Comparison of ENCODE assay signal across 23 mouse cellular contexts in genomic region chr5:135109426-135109825, GRCm38 (mm10). TPM values are rescaled to one million over a fixed set of nuclear protein-coding genes. Genes with fewer than 3 reads are reported as not detected.
DNase-seq lines count a peak whose midpoint lies in the region; ATAC-seq and TF ChIP-seq lines count a peak whose summit lies in the region.
"Had no signal": no experiment of that assay in that cellular context is flagged by ENCODE, and none has a peak within 500 bp of the region (broad histone marks: within the 10 kb centered on the region; RNA-seq: fewer than 3 reads in every experiment).

No protein-coding gene starts in this region.

- H3K9me3 ChIP-seq in liver, embryonic 13.5 days (replicated peaks), result no peaks in the 10 kb centered on the region
- no peaks in the 10 kb centered on the region for H3K9me3 ChIP-seq in lung, postnatal 0 days (ENCODE audit: low read length)
- H3K9me3 ChIP-seq: embryonic facial prominence, embryonic 13.5 days; forebrain, embryonic 15.5 days; heart, embryonic 15.5 days had no signal

- no peak overlapping the region for H3K4me3 ChIP-seq in liver, embryonic 13.5 days (replicated peaks)
- H3K4me3 ChIP-seq in brown adipose tissue, adult 24 weeks (ENCODE audit: insufficient read depth, low read depth, low read length), result peak overlapping the region; percentile 53; the same call in 1 of the 2 replicates
- H3K4me3 ChIP-seq in lung, postnatal 0 days (ENCODE audit: low read depth, low read length), result no peak overlapping the region
- H3K4me3 ChIP-seq: embryonic facial prominence, embryonic 13.5 days; forebrain, embryonic 15.5 days; heart, adult 2 months; heart, embryonic 15.5 days had no signal

- 73% methylated on average over 3 of the region's 3 CpGs for WGBS in liver, embryonic 13.5 days (ENCODE audit: insufficient replicate concordance)
- 79% methylated on average over 3 of the region's 3 CpGs for WGBS in lung, postnatal 0 days

- H3K27ac ChIP-seq in liver, embryonic 13.5 days, result no peak overlapping the region
- H3K27ac ChIP-seq in brown adipose tissue, adult 24 weeks (replicated peaks; ENCODE audit: low read depth, low read length), result peak overlapping the region; percentile 94
- H3K27ac ChIP-seq in lung, postnatal 0 days (ENCODE audit: low read length), result no peak overlapping the region
- H3K27ac ChIP-seq: embryonic facial prominence, embryonic 13.5 days; forebrain, embryonic 15.5 days; heart, embryonic 15.5 days had no signal

- H3K9ac ChIP-seq in liver, embryonic 13.5 days, result no peak overlapping the region
- no peak overlapping the region for H3K9ac ChIP-seq in lung, postnatal 0 days (replicated peaks; ENCODE audit: low read depth)
- H3K9ac ChIP-seq: embryonic facial prominence, embryonic 13.5 days; forebrain, embryonic 15.5 days; heart, embryonic 15.5 days; lung, embryonic 14.5 days had no signal

- H3K4me2 ChIP-seq in liver, embryonic 13.5 days, result peak overlapping the region; percentile 45; the same call in 1 of the 2 replicates
- H3K4me2 ChIP-seq in lung, postnatal 0 days (replicated peaks; ENCODE audit: low read depth, low read length), result no peak overlapping the region
- H3K4me2 ChIP-seq: embryonic facial prominence, embryonic 13.5 days; forebrain, embryonic 15.5 days; heart, embryonic 15.5 days; lung, embryonic 14.5 days had no signal

- peaks cover 60% of the 10 kb centered on the region for H3K27me3 ChIP-seq in liver, embryonic 13.5 days
- peaks cover 9% of the 10 kb centered on the region; the same call in 1 of the 2 replicates for H3K27me3 ChIP-seq in lung, postnatal 0 days (replicated peaks; ENCODE audit: insufficient read depth, low read length)

- H3K4me1 ChIP-seq in liver, embryonic 13.5 days (replicated peaks), result peaks cover 16% of the 10 kb centered on the region
- peaks cover 9% of the 10 kb centered on the region for H3K4me1 ChIP-seq in brown adipose tissue, adult 24 weeks (ENCODE audit: control insufficient read depth, insufficient read depth, insufficient read length, low read length)
- 0 out of 2 replicates have a peak, but pooled peaks cover 4% of the 10 kb centered on the region for H3K4me1 ChIP-seq in lung, postnatal 0 days (ENCODE audit: insufficient read depth, low read depth, low read length)

- H3K36me3 ChIP-seq in liver, embryonic 13.5 days, result 0 out of 2 replicates have a peak, but pooled peaks cover 3% of the 10 kb centered on the region
- H3K36me3 ChIP-seq in lung, postnatal 0 days (ENCODE audit: insufficient read depth, low read length), result no peaks in the 10 kb centered on the region
- H3K36me3 ChIP-seq: embryonic facial prominence, embryonic 13.5 days; forebrain, embryonic 15.5 days; heart, embryonic 15.5 days had no signal

- TF ChIP-seq EP300 in lung, postnatal 0 days (IDR thresholded peaks at IDR 0.05), result no peak

- TF ChIP-seq CTCF in lung, postnatal 0 days (IDR thresholded peaks at IDR 0.05), result no peak

- ATAC-seq in liver, embryonic 13.5 days (ENCODE audit: low read depth), result no peak
- no peak for ATAC-seq in lung, postnatal 0 days
- ATAC-seq: forebrain, embryonic 15.5 days; hindbrain, embryonic 16.5 days; intestine, embryonic 16.5 days; midbrain, embryonic 16.5 days had no signal

- intact Hi-C loops in gastrocnemius, postnatal 14 days (cut with DNase I; ENCODE audit: low total_unique reads), result no loop called here

- DNase-seq in gastrocnemius, postnatal 25 days, result peak; percentile 65
- no peak for DNase-seq in gastrocnemius, postnatal 14 days
- no peak for DNase-seq in liver, embryonic 13.5 days
- no peak for DNase-seq in liver
- DNase-seq in kidney, postnatal 25 days, result peak; percentile 22 to 84
- DNase-seq in lung, postnatal 0 days (ENCODE audit: low spot score), result no peak
- no peak for DNase-seq in spleen, postnatal 36 days (ENCODE audit: low spot score in 2 of 2)
- DNase-seq: cerebellum, adult 11 months; cerebellum, postnatal 14 days; heart, postnatal 4 days; lung, embryonic 14.5 days; lung, postnatal 4 days; right cerebral cortex, adult 18-20 months; spleen, adult 18-20 months; thymus, adult 2 months had no signal

RNA-seq across cellular contexts. Expression of gene Mlxipl, which starts 19.7 kb away (rescaled TPM):
- total RNA-seq in gastrocnemius, postnatal 25 days (2021), result 10 to 100 TPM; 72.1 to 80.3 TPM
- 10 to 100 TPM; 37.5 to 40.6 TPM for total RNA-seq in gastrocnemius, postnatal 14 days (2021)
- polyA plus RNA-seq in liver, embryonic 13.5 days (2015; fragmentation: Nextera tagmentation; extraction: Ambion mirVana), result 8.5 and 9.5 TPM in 2 replicates
- 174 and 262 TPM in 2 replicates for polyA plus RNA-seq in brown adipose tissue, adult 24 weeks (2012; ENCODE audit: insufficient read depth, insufficient read length, missing spikeins)
- polyA plus RNA-seq in lung, postnatal 0 days (2015; fragmentation: Nextera tagmentation; extraction: Ambion mirVana), result 0.70 and 0.96 TPM in 2 replicates

RNA-seq across cellular contexts. Expression of gene Vps37d, which starts 31.4 kb away (rescaled TPM):
- total RNA-seq in gastrocnemius, postnatal 25 days (2021), result under 1 TPM in 1 of 2 experiments, not detected in 1; 0.41 TPM
- 1 to 10 TPM in 1 of 2 experiments, under 1 TPM in 1; 0.84 to 1.7 TPM for total RNA-seq in gastrocnemius, postnatal 14 days (2021)
- polyA plus RNA-seq in liver, embryonic 13.5 days (2015; fragmentation: Nextera tagmentation; extraction: Ambion mirVana), result 0.25 and 0.47 TPM in 2 replicates
- 1.1 TPM in 1 of 2 replicates, not detected in the other for polyA plus RNA-seq in brown adipose tissue, adult 24 weeks (2012; ENCODE audit: insufficient read depth, insufficient read length, missing spikeins)
- polyA plus RNA-seq in lung, postnatal 0 days (2015; fragmentation: Nextera tagmentation; extraction: Ambion mirVana), result 4.0 and 4.4 TPM in 2 replicates

RNA-seq across cellular contexts. Expression of gene Tbl2, which starts 40.0 kb away (rescaled TPM):
- total RNA-seq in gastrocnemius, postnatal 25 days (2021), result 10 to 100 TPM in 1 of 2 experiments, 1 to 10 TPM in 1; 7.5 to 10.5 TPM
- total RNA-seq in gastrocnemius, postnatal 14 days (2021), result 10 to 100 TPM; 11.9 to 13.3 TPM
- polyA plus RNA-seq in liver, embryonic 13.5 days (2015; fragmentation: Nextera tagmentation; extraction: Ambion mirVana), result 13.1 and 13.6 TPM in 2 replicates
- polyA plus RNA-seq in brown adipose tissue, adult 24 weeks (2012; ENCODE audit: insufficient read depth, insufficient read length, missing spikeins), result 7.5 and 8.2 TPM in 2 replicates
- 8.7 and 9.5 TPM in 2 replicates for polyA plus RNA-seq in lung, postnatal 0 days (2015; fragmentation: Nextera tagmentation; extraction: Ambion mirVana)

RNA-seq across cellular contexts. Expression of gene Bud23, which starts 44.7 kb away (rescaled TPM):
- total RNA-seq in gastrocnemius, postnatal 25 days (2021), result 10 to 100 TPM; 21.7 to 27.4 TPM
- 10 to 100 TPM; 24.7 to 33.0 TPM for total RNA-seq in gastrocnemius, postnatal 14 days (2021)
- polyA plus RNA-seq in liver, embryonic 13.5 days (2015; fragmentation: Nextera tagmentation; extraction: Ambion mirVana), result 82.4 and 92.4 TPM in 2 replicates
- 28.3 and 31.3 TPM in 2 replicates for polyA plus RNA-seq in brown adipose tissue, adult 24 weeks (2012; ENCODE audit: insufficient read depth, insufficient read length, missing spikeins)
- 52.2 and 53.1 TPM in 2 replicates for polyA plus RNA-seq in lung, postnatal 0 days (2015; fragmentation: Nextera tagmentation; extraction: Ambion mirVana)

RNA-seq across cellular contexts. Expression of gene Dnajc30, which starts 45.4 kb away (rescaled TPM):
- total RNA-seq in gastrocnemius, postnatal 25 days (2021), result 10 to 100 TPM; 22.0 to 25.2 TPM
- total RNA-seq in gastrocnemius, postnatal 14 days (2021), result 10 to 100 TPM; 24.0 to 25.8 TPM
- 15.2 and 16.5 TPM in 2 replicates for polyA plus RNA-seq in liver, embryonic 13.5 days (2015; fragmentation: Nextera tagmentation; extraction: Ambion mirVana)
- 14.3 and 21.1 TPM in 2 replicates for polyA plus RNA-seq in brown adipose tissue, adult 24 weeks (2012; ENCODE audit: insufficient read depth, insufficient read length, missing spikeins)
- 28.0 and 28.8 TPM in 2 replicates for polyA plus RNA-seq in lung, postnatal 0 days (2015; fragmentation: Nextera tagmentation; extraction: Ambion mirVana)

Comparison
In these comparisons a context has a peak if more than half of its experiments do, and no peak if none do; other contexts are left out.
1. DNase-seq: peak in gastrocnemius, postnatal 25 days (single experiment) and kidney, postnatal 25 days (2 of 2); none in gastrocnemius, postnatal 14 days (single experiment), liver, embryonic 13.5 days (single experiment), liver (single experiment), lung, postnatal 0 days (single experiment) and spleen, postnatal 36 days (0 of 2).
2. RNA of gene Mlxipl, which starts 19.7 kb away (polyA plus RNA-seq): 174 to 262 TPM in brown adipose tissue, adult 24 weeks; 8.5 to 9.5 TPM in liver, embryonic 13.5 days and 0.70 to 0.96 TPM in lung, postnatal 0 days; every median in the first group is over 10 times any median in the second.